Mouse (Mus musculus): Measurements from ENCODE around the gene Polr3g.
"Not testable (repeated sequence)": the region's sequence is repeated elsewhere in the genome, so short reads cannot be mapped to it uniquely, and the experiment has no call there.

The Polr3g gene

GRCm38 (mm10) chr13:81710775-81711545 is at the start of gene Polr3g, which contains the start of gene Mblac2:
Polr3g (minus strand) TSS chr13:81711013.
Mblac2 (plus strand) TSS chr13:81711341.
- peak; percentile 96 for DNase-seq (ENCODE audit: low spot score in 2 of 2)

DNA sequence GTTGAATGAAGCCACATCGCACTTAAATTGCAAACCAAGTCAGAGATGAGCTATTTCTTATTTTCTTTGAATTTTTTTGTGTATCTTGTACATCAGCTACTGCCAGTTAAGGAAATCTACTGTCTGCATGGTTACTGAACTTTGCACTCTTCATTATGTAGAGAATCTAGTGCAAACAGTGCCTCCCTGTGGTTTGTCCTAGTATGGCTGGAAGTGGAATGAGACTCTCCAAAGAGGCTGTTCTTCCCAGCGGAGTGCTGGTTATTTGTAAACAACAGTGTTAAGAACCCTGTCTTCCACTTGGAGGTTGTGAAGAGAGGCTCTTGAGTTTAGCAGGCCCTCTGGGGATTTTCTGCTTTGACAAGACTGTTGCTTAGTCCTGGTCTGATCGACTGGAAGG is 49.6 kb upstream of the Polr3g start:
- peak in 1 of 2 experiments; percentile 15 for DNase-seq (ENCODE audit: low spot score in 2 of 2)

DNA sequence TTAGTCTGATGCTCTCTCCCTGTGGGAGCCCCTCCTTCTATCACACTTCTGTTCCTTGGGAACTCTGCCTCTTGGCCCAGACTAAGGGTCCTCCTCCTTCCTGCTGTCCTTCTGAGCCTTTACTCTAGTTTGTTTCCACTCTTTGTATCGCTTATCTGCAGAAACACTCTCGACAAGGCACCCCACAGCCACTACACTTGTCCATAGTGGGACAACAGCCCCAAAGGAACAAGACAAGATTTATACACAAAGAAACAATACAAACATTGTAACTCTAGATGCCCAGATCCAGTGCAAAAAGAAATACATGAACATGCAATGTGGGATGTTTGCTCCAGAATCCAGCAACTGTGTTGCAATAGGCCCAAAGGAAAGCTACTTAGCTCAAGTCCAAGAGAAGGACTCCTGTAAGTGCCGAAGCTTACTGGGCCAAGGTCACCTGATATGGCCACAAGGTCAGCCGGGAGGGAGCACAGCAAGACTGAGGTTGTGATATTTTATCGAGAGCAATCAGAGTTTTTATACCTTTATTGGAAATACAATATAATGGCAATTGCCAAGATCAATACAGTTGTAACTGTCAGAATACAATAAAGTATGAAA is 46.3 kb upstream of the Polr3g start:
- no peak for DNase-seq (ENCODE audit: low spot score in 2 of 2)

DNA sequence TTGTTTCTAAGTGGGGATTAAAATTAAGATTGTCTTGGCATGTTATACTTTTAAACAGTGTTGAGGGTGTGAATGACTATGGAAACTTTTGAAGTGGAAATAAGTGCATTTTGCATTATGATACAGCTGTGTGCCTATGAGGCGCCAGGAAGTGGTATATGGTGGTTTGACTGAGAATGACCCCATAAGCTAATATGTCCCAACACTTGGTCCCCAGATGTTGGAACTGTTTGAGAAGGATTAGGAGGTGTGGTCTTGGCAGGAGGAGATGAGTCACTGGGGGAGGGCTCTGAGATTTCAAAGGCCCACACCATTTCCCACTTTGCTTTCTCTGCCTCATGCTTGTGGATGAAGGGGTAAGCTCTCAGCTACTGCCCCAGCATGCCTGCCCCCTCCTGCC is 44.5 kb upstream of the Polr3g start:
- no peak for DNase-seq (ENCODE audit: low spot score in 2 of 2)

GRCm38 (mm10) chr13:81754878-81755277 is 44.1 kb upstream of the Polr3g start:
- no peak for DNase-seq (ENCODE audit: low spot score in 2 of 2)

DNA sequence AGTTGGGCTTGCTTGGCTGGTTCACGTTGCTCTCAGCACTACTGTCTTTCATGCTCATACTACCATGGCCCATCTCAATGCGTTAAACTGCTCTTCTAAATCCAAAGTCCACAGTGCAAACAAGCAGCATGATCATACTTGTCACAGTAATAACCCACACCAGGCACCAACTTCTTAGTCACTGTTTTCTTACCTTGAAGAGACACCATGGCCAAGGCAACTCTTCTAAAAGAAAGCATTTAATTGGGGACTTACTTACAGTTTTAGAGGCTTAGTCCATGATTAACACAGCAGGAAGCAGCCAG is 33.2 kb upstream of the Polr3g start:
- DNase-seq (ENCODE audit: low spot score in 2 of 2), result no peak

DNA sequence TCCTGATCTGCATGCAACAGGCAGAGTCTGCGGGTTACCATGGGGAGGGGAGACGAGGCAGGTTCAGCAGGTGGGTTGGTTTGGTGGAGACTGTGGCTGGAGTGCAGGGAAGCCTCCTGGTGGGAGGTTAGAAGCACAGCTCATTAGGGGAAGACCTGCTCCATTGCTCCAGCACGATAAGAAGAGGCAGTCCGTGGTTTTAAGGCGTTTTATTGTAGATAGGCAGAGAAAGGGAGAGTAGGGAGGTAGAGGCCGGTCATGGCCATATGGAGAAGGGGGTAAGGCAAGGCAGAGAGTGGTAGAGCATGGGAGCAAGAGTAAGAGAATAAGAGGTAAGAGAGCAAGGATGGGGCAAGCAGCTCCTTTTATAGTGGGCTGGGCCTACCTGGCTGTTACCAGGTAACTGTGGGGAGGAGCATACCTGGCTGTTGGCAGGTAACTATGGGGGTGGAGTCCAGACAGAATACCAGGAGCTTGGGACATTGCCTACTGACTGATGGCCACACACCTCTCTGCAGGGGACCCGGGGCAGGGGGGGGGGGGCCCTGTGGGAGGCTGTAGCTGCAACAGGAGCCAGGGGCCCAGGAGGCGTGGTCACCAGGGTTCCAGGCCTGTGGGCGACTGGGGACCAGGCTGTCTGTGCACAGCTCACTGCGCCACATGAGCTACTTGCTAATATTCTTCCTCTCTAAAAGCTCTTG is 32.7 kb upstream of the Polr3g start:
- DNase-seq (ENCODE audit: low spot score in 2 of 2), result no peak

- DNase-seq (ENCODE audit: low spot score in 2 of 2), result no peak
These were observed 30.1 kb upstream of the Polr3g start for GRCm38 (mm10) chr13:81740898-81741297.

DNA sequence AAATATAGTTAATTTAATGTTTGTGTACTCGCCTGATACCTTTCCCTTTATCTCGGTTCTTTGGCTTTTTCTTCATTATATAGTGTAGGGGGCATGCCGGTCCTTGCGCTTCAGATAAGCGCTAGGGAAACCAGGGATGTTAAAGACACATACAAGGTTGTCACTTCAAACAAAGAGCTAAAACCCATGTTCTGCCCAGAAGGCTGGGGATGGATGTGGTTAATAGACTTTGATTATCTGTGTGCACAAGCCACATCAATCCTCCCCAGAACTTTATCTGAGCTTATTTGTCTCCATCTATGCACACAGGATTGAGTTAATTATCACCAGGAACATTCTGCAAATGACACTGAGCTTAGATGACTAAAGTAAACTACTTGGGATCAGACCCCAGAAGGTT is 25.8 kb upstream of the Polr3g start:
- no peak for DNase-seq (ENCODE audit: low spot score in 2 of 2)

- no peak for DNase-seq (ENCODE audit: low spot score in 2 of 2)
These were observed 19.5 kb upstream of the Polr3g start for GRCm38 (mm10) chr13:81730362-81730761.

DNA sequence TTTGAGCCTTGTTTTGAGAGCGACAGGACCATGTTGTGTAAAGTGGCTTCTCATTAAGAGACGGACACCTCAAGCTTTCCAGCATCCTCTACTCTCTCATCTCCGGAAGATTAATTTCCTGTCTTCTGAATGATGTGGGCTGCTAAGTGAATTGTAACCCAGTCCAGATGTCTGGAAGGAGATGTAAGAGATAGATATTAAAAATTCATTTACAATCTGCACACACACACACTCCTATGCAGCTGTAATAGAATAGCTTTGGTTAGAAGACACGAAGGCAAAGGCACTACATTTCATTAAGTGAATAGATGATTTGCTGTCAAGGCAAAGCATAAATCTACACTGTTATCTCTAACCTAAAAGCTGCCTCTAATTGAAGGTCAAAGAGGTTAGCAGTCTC is 18.3 kb upstream of the Polr3g start:
- no peak for DNase-seq (ENCODE audit: low spot score in 2 of 2)

DNA sequence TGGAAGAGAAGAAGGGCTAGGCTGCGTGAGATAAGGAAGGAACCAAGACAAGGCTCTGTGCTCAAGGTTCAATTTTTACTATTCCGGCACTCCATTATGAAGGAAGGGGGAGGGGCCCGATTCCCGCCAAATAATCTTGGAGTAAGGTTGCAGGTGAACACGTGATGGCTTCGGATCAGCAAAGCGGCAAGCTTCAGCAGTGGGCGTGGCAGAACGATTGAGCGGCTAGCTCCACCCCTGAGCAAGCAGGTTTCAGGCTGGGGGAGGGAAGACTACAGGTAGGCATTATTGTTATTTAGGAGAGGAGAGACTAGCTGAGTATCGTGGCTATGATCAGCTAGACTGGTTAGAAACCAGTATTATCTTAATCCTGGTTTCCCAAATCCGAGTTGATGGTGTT is 17.3 kb upstream of the Polr3g start:
- DNase-seq (ENCODE audit: low spot score in 2 of 2), result not testable (repeated sequence)

GRCm38 (mm10) chr13:81713896-81714295 is 3.1 kb upstream of the Polr3g start:
- no peak for DNase-seq (ENCODE audit: low spot score in 2 of 2)

DNA sequence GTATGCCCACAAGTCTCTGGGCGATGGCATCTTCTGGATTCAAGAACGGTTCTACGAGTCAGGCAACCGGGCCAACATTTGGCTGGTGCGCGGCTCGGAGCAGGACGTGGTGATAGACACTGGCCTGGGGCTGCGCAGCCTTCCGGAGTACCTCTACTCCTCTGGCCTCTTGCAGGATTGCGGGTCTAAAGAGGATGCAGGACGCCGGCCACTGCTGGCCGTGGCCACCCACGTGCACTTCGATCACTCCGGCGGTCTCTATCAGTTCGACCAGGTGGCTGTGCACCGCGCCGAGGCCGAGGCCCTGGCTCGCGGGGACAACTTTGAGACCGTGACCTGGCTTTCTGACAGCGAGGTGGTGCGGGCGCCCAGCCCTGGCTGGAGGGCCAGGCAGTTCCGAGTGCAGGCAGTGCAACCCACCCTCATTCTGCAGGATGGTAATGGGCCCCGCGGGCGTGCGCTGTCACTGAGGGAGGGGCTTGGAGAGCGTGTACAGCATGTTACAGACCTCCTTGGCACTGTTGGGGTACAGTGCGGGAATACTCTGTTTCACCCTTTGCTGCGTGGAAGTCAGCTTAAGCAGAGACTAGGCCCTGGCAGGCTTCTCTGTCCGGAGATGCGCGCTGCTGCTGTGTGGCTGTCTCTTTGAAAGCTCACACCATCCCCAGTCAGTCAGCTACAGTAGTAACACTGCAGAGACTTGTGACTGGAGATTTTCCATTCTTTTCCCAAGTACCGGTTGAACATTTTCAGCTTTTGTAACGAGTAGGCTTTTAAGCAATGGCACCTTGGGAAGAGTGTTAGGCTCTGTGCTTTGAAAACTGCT is 946 bp upstream of the Polr3g start:
- DNase-seq (ENCODE audit: low spot score in 2 of 2), result peak; percentile 16 to 22

DNA sequence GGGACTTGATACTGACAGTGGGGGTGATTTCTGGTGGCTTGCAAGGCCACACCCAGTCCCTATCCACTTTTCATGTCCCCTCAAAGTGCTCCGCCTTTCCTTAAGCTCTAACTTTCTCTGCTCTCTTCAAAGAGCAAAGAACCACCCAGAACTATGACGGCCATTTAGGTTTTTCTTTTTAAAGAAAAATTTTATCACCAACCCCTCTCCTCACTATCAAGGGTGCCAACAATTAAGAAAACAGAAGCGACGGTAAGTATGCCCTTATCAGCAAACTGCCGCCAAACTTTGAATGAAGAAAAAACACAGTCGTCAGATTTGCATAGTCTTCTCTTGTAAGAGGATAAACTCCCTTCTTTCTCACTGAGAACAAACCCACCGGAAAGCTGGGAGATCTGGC is 547 bp downstream of the Polr3g start:
- no peak for DNase-seq (ENCODE audit: low spot score in 2 of 2)

- DNase-seq (ENCODE audit: low spot score in 2 of 2), result no peak
These were observed 1.0 kb downstream of the Polr3g start for GRCm38 (mm10) chr13:81709805-81710204.

GRCm38 (mm10) chr13:81706311-81706710 is 4.5 kb downstream of the Polr3g start:
- no peak for DNase-seq (ENCODE audit: low spot score in 2 of 2)

GRCm38 (mm10) chr13:81703621-81704020 is 7.2 kb downstream of the Polr3g start:
- no peak for DNase-seq (ENCODE audit: low spot score in 2 of 2)

- DNase-seq (ENCODE audit: low spot score in 2 of 2), result no peak
These were observed 7.7 kb downstream of the Polr3g start for GRCm38 (mm10) chr13:81703148-81703547.

- DNase-seq (ENCODE audit: low spot score in 2 of 2), result no peak
These were observed 16.4 kb downstream of the Polr3g start for GRCm38 (mm10) chr13:81694446-81694845.

DNA sequence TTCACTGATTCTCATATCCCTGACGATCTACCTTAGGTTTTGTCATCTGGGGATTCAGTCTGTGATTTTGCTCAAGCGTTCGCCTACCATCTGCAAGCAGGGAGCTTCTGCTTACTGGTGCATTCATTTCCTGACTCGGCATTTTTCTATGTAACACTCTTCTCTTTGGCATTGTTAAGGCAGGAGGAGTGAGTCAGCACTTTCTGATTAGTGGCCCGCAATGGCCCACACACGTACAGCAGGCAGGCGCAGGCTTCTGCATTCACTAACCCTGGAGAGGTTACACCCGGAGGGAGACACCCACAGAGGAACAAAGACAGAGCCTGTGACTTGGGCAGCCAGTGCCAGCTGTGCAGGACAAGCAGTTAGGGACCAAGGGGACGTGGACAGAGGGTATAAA is 19.2 kb downstream of the Polr3g start:
- no peak for DNase-seq (ENCODE audit: low spot score in 2 of 2)

- DNase-seq (ENCODE audit: low spot score in 2 of 2), result no peak
These were observed 20.3 kb downstream of the Polr3g start for GRCm38 (mm10) chr13:81690477-81690876.

Data from spleen, postnatal 14 days (tissue).